Mouse (Mus musculus): ENCODE data around the gene Krtap17-1. TPM values are rescaled to one million over a fixed set of nuclear protein-coding genes. Genes with fewer than 3 reads are reported as not detected.

Gene Krtap17-1
- polyA plus RNA-seq, 1 experiment, result not detected

- H3ac ChIP-seq (ENCODE audit: control insufficient read depth, insufficient read length), result no peak overlapping the region
- H3K36me3 ChIP-seq (ENCODE audit: control insufficient read depth, insufficient read depth), result no peaks in the 10 kb centered on the region
- no peak for TF ChIP-seq REST (IDR thresholded peaks at IDR 0.05; ENCODE audit: insufficient read depth, insufficient read length)
- TF ChIP-seq SRF (IDR thresholded peaks at IDR 0.05; ENCODE audit: control insufficient read depth, insufficient read length, low read depth), result no peak
- no peaks in the 10 kb centered on the region for H3K27me3 ChIP-seq (ENCODE audit: control insufficient read depth, insufficient read depth, insufficient read length)
- no peak overlapping the region for H3K4me2 ChIP-seq (ENCODE audit: low read depth)
- no peak overlapping the region for H3K4me3 ChIP-seq
- no peaks in the 10 kb centered on the region for H3K79me2 ChIP-seq (ENCODE audit: control insufficient read depth, insufficient read depth)
These were observed 12.1 kb upstream of the Krtap17-1 start for GRCm38 (mm10) chr11:100005905-100006304.

- Histone ChIP-seq H3K36me3 (ENCODE audit: control insufficient read depth, insufficient read depth) (no peaks in the 10 kb centered on the region), H3K4me3 (no peak overlapping the region), H3K4me2 (ENCODE audit: low read depth) (no peak overlapping the region), H3K27me3 (ENCODE audit: control insufficient read depth, insufficient read depth, insufficient read length) (no peaks in the 10 kb centered on the region), H3K79me2 (ENCODE audit: control insufficient read depth, insufficient read depth) (no peaks in the 10 kb centered on the region), H3ac (ENCODE audit: control insufficient read depth, insufficient read length) (no peak overlapping the region)
- TF ChIP-seq USF1 (IDR thresholded peaks at IDR 0.05; ENCODE audit: low read depth) (no peak), TCF12 (IDR thresholded peaks at IDR 0.05; ENCODE audit: insufficient read depth, poor library complexity, severe bottlenecking) (no peak), SRF (IDR thresholded peaks at IDR 0.05; ENCODE audit: control insufficient read depth, insufficient read length, low read depth) (no peak), POLR2AphosphoS2 (IDR thresholded peaks at IDR 0.05; ENCODE audit: insufficient read length, low read depth) (no peak), MAX (IDR thresholded peaks at IDR 0.05; ENCODE audit: low read depth) (no peak), POLR2A (IDR thresholded peaks at IDR 0.05; ENCODE audit: insufficient read length, low read depth) (no peak)
These were observed 11.1 kb upstream of the Krtap17-1 start for GRCm38 (mm10) chr11:100004846-100005245.

DNA sequence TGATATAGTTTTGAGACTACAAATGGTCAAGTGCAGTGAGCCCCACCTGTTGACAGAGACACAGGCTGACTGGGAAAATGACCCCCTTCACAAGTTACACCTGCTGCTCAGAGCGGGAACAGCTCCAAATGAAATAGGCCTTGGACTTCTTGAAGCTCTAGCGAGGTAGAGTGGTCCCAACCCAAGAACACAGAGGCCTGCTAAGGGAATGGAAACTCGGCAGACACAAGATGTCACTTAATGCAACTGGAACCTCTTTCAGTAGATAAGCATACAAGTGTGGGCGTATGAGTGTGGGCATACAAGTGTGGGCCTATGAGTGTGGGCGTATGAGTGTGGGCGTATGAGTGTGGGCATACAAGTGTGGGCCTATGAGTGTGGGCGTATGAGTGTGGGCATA, 5.3 kb upstream of the Krtap17-1 start:
- Histone ChIP-seq H3K4me3 (no peak overlapping the region), H3ac (ENCODE audit: control insufficient read depth, insufficient read length) (no peak overlapping the region), H3K36me3 (ENCODE audit: control insufficient read depth, insufficient read depth) (no peaks in the 10 kb centered on the region), H3K27me3 (ENCODE audit: control insufficient read depth, insufficient read depth, insufficient read length) (peaks cover 19% of the 10 kb centered on the region), H3K79me2 (ENCODE audit: control insufficient read depth, insufficient read depth) (no peaks in the 10 kb centered on the region), H3K4me2 (ENCODE audit: low read depth) (no peak overlapping the region)
- no peak for TF ChIP-seq MYOD1 (IDR thresholded peaks at IDR 0.05; ENCODE audit: control insufficient read depth in 1 of 3, insufficient read length in 2 of 3, low read depth in 2 of 3)
- no peak for TF ChIP-seq POLR2A (IDR thresholded peaks at IDR 0.05; ENCODE audit: insufficient read length, low read depth)
- no peak for TF ChIP-seq SRF (IDR thresholded peaks at IDR 0.05; ENCODE audit: control insufficient read depth, insufficient read length, low read depth)
- no peak for TF ChIP-seq TCF3 (IDR thresholded peaks at IDR 0.05; ENCODE audit: insufficient read length, low read depth)
- no peak for TF ChIP-seq TCF12 (IDR thresholded peaks at IDR 0.05; ENCODE audit: insufficient read depth, poor library complexity, severe bottlenecking)
- no peak for TF ChIP-seq POLR2AphosphoS2 (IDR thresholded peaks at IDR 0.05; ENCODE audit: insufficient read length, low read depth)
- no peak for TF ChIP-seq REST (IDR thresholded peaks at IDR 0.05; ENCODE audit: insufficient read depth, insufficient read length)
- TF ChIP-seq MAX (IDR thresholded peaks at IDR 0.05; ENCODE audit: low read depth), result no peak
- TF ChIP-seq MYOG (IDR thresholded peaks at IDR 0.05; ENCODE audit: control insufficient read depth in 1 of 3, insufficient read depth in 1 of 3, insufficient read length in 2 of 3, low read depth in 2 of 3), result no peak
- no peak for TF ChIP-seq USF1 (IDR thresholded peaks at IDR 0.05; ENCODE audit: low read depth)
- no peak for TF ChIP-seq E2F4 (IDR thresholded peaks at IDR 0.05; ENCODE audit: insufficient read depth)
- no peak for TF ChIP-seq CEBPB (IDR thresholded peaks at IDR 0.05; ENCODE audit: insufficient read depth, poor library complexity, severe bottlenecking)

DNA sequence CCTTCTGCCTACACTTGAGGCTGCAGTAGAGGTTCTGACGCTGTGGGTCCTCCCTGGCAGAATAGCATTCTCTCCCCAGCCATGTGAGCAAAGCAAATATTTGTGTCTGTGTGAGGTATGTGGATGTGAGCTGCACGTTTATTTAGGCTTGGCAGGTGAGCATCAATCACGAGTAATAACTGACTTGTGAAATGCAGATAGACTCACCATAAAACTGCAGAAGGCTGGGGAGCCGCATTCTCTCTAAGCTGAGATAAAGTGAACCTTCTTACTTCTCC, 529 bp upstream of the Krtap17-1 start:
- H3K36me3 ChIP-seq (ENCODE audit: control insufficient read depth, insufficient read depth), result no peaks in the 10 kb centered on the region
- H3K27me3 ChIP-seq (ENCODE audit: control insufficient read depth, insufficient read depth, insufficient read length), result peaks cover 37% of the 10 kb centered on the region
- no peak overlapping the region for H3ac ChIP-seq (ENCODE audit: control insufficient read depth, insufficient read length)
- no peak overlapping the region for H3K4me3 ChIP-seq
- H3K4me2 ChIP-seq (ENCODE audit: low read depth), result no peak overlapping the region
- no peaks in the 10 kb centered on the region for H3K79me2 ChIP-seq (ENCODE audit: control insufficient read depth, insufficient read depth)
- TF ChIP-seq CEBPB (IDR thresholded peaks at IDR 0.05; ENCODE audit: insufficient read depth, poor library complexity, severe bottlenecking), result no peak
- no peak for TF ChIP-seq POLR2AphosphoS2 (IDR thresholded peaks at IDR 0.05; ENCODE audit: insufficient read length, low read depth)
- TF ChIP-seq SRF (IDR thresholded peaks at IDR 0.05; ENCODE audit: control insufficient read depth, insufficient read length, low read depth), result no peak
- no peak for TF ChIP-seq MYOD1 (IDR thresholded peaks at IDR 0.05; ENCODE audit: control insufficient read depth in 1 of 3, insufficient read length in 2 of 3, low read depth in 2 of 3)
- TF ChIP-seq TCF3 (IDR thresholded peaks at IDR 0.05; ENCODE audit: insufficient read length, low read depth), result no peak

DNA sequence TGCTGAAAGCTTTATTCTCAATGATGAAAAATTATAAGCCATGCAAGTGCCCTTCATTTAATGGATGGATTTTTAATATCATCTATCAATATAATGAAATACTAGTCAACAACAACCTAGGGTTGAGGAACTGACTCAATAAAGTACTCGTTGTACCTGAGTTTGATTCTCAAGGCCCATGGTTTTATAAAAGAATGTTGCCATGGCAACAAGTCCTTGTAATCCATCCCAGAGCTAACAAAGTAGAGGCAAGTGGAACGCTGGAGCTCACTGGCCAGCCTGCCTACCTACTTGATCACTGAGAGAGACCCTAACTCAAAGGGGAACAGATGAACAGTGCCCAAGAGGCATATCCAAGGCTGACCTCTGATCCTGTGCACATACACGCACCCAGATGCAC, 3.2 kb downstream of the Krtap17-1 start:
- Histone ChIP-seq H3K4me3 (no peak overlapping the region), H3K4me2 (ENCODE audit: low read depth) (no peak overlapping the region), H3K36me3 (ENCODE audit: control insufficient read depth, insufficient read depth) (no peaks in the 10 kb centered on the region), H3K27me3 (ENCODE audit: control insufficient read depth, insufficient read depth, insufficient read length) (peaks cover 29% of the 10 kb centered on the region), H3ac (ENCODE audit: control insufficient read depth, insufficient read length) (no peak overlapping the region), H3K79me2 (ENCODE audit: control insufficient read depth, insufficient read depth) (no peaks in the 10 kb centered on the region)
- TF ChIP-seq REST (IDR thresholded peaks at IDR 0.05; ENCODE audit: insufficient read depth, insufficient read length) (no peak), CEBPB (IDR thresholded peaks at IDR 0.05; ENCODE audit: insufficient read depth, poor library complexity, severe bottlenecking) (no peak), POLR2AphosphoS2 (IDR thresholded peaks at IDR 0.05; ENCODE audit: insufficient read length, low read depth) (no peak), E2F4 (IDR thresholded peaks at IDR 0.05; ENCODE audit: insufficient read depth) (no peak), MAX (IDR thresholded peaks at IDR 0.05; ENCODE audit: low read depth) (no peak), SRF (IDR thresholded peaks at IDR 0.05; ENCODE audit: control insufficient read depth, insufficient read length, low read depth) (no peak), USF1 (IDR thresholded peaks at IDR 0.05; ENCODE audit: low read depth) (no peak), TCF12 (IDR thresholded peaks at IDR 0.05; ENCODE audit: insufficient read depth, poor library complexity, severe bottlenecking) (no peak), TCF3 (IDR thresholded peaks at IDR 0.05; ENCODE audit: insufficient read length, low read depth) (no peak), MYOD1 (IDR thresholded peaks at IDR 0.05; ENCODE audit: control insufficient read depth in 1 of 3, insufficient read length in 2 of 3, low read depth in 2 of 3) (no peak), POLR2A (IDR thresholded peaks at IDR 0.05; ENCODE audit: insufficient read length, low read depth) (no peak)
